Mouse (Mus musculus) myocyte (in vitro differentiated cells): ENCODE data around the gene Hsd3b1. TPM values are rescaled to one million over a fixed set of nuclear protein-coding genes. Genes with fewer than 3 reads are reported as not detected.
"Not testable (repeated sequence)": the region's sequence is repeated elsewhere in the genome, so short reads cannot be mapped to it uniquely, and the experiment has no call there.

Source experiments
- H3K27me3 ChIP-seq: one replicate; pipeline ENCODE4 v1.6.1; 2011; ENCODE audit not compliant: control insufficient read depth, insufficient read depth, insufficient read length
- H3K36me3 ChIP-seq: one replicate; pipeline ENCODE4 v1.6.1; 2011; ENCODE audit not compliant: control insufficient read depth, insufficient read depth
- H3K4me2 ChIP-seq: one replicate; pipeline ENCODE4 v1.6.1; 2011; ENCODE audit warnings: low read depth, control low read depth
- H3K4me3 ChIP-seq: one replicate; pipeline ENCODE4 v1.5.1; 2011; ENCODE audit warnings: mild to moderate bottlenecking, control low read depth, moderate library complexity
- H3K79me2 ChIP-seq: one replicate; pipeline ENCODE4 v1.6.1; 2011; ENCODE audit not compliant: control insufficient read depth, insufficient read depth
- H3ac ChIP-seq: one replicate; pipeline ENCODE4 v1.6.1; 2011; ENCODE audit not compliant: control insufficient read depth, insufficient read length
- CEBPB ChIP-seq: IDR thresholded peaks from 2 replicates; pipeline ENCODE4 v1.6.1; 2011; ENCODE audit warnings: mild to moderate bottlenecking, moderate library complexity; ENCODE audit not compliant: poor library complexity, insufficient read depth, severe bottlenecking
- E2F4 ChIP-seq: IDR thresholded peaks from one replicate; pipeline ENCODE4 v1.6.1; 2011; ENCODE audit warnings: mild to moderate bottlenecking, control low read depth, moderate library complexity; ENCODE audit not compliant: insufficient read depth
- MAX ChIP-seq: IDR thresholded peaks from one replicate; pipeline ENCODE4 v1.6.1; 2011; ENCODE audit warnings: low read depth, mild to moderate bottlenecking, control low read depth
- MYOD1 ChIP-seq, 3 experiments: IDR thresholded peaks; one replicate each; pipeline ENCODE4 v1.6.1; 2011; ENCODE audit warnings: control low read depth in 2 of 3, low read depth in 2 of 3, mild to moderate bottlenecking in 2 of 3, moderate library complexity in 1 of 3; ENCODE audit not compliant: insufficient read length in 2 of 3, control insufficient read depth in 1 of 3
- MYOG ChIP-seq, 3 experiments: IDR thresholded peaks; one replicate each; pipeline ENCODE4 v1.6.1; 2011; ENCODE audit warnings: control low read depth in 2 of 3, low read depth in 2 of 3, mild to moderate bottlenecking in 2 of 3; ENCODE audit not compliant: insufficient read length in 2 of 3, control insufficient read depth in 1 of 3, insufficient read depth in 1 of 3
- POLR2A ChIP-seq: IDR thresholded peaks from one replicate; pipeline ENCODE4 v1.6.1; 2011; ENCODE audit warnings: low read depth, mild to moderate bottlenecking, control low read depth, moderate library complexity; ENCODE audit not compliant: insufficient read length
- POLR2AphosphoS2 ChIP-seq: IDR thresholded peaks from one replicate; pipeline ENCODE4 v1.6.1; 2011; ENCODE audit warnings: low read depth, control low read depth; ENCODE audit not compliant: insufficient read length
- REST ChIP-seq: IDR thresholded peaks from one replicate; pipeline ENCODE4 v1.6.1; 2011; ENCODE audit warnings: mild to moderate bottlenecking, control low read depth, moderate library complexity; ENCODE audit not compliant: insufficient read depth, insufficient read length
- SRF ChIP-seq: IDR thresholded peaks from one replicate; pipeline ENCODE4 v1.6.1; 2011; ENCODE audit warnings: low read depth; ENCODE audit not compliant: control insufficient read depth, insufficient read length
- TCF12 ChIP-seq: IDR thresholded peaks from one replicate; pipeline ENCODE4 v1.6.1; 2011; ENCODE audit warnings: mild to moderate bottlenecking, control low read depth; ENCODE audit not compliant: poor library complexity, insufficient read depth, severe bottlenecking
- TCF3 ChIP-seq: IDR thresholded peaks from one replicate; pipeline ENCODE4 v1.6.1; 2011; ENCODE audit warnings: low read depth, control low read depth; ENCODE audit not compliant: insufficient read length
- USF1 ChIP-seq: IDR thresholded peaks from one replicate; pipeline ENCODE4 v1.6.1; 2011; ENCODE audit warnings: low read depth, mild to moderate bottlenecking, control low read depth, moderate library complexity
- polyA plus RNA-seq: library from polyadenylated mRNA; unstranded; fragments of >200 nt; fragmentation: generic; extraction: Trizol; gene quantifications from one replicate; pipeline ENCODE4 v1.2.1, GENCODE M21; 2012; ENCODE audit warnings: missing spikeins

Hsd3b1 gene
- polyA plus RNA-seq, 1 experiment: not detected

DNA sequence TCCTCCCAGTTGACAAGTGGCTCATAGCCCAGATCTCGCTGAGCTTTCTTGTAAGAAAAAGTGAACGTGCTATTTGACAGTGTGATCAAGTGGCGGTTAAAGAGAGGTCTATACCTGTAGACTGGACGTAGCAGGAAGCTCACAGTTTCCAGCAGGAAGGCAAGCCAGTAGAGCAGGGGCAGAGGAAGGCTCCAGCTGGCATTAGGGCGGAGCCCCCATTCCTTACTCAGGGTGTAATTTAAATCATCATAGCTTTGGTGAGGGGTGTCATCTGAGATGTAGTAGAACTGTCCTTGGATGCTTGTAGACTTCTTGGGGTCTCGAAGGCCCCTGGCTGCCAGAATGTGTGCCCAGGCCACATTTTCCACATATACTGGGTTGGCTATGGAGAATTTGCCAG is 7.0 kb downstream of the Hsd3b1 start:
- H3ac ChIP-seq: no peak overlapping the region
- TF ChIP-seq E2F4: no peak
- no peak for TF ChIP-seq MYOG (IDR thresholded peaks at IDR 0.05; ENCODE audit: control insufficient read depth in 1 of 3, insufficient read depth in 1 of 3, insufficient read length in 2 of 3, low read depth in 2 of 3)
- TF ChIP-seq TCF3: no peak
- no peak for TF ChIP-seq POLR2AphosphoS2
- no peak for TF ChIP-seq TCF12
- no peak for TF ChIP-seq MYOD1 (IDR thresholded peaks at IDR 0.05; ENCODE audit: control insufficient read depth in 1 of 3, insufficient read length in 2 of 3, low read depth in 2 of 3)
- no peak for TF ChIP-seq MAX
- no peak for TF ChIP-seq SRF
- no peak for TF ChIP-seq REST
- TF ChIP-seq USF1: no peak
- no peak for TF ChIP-seq POLR2A
- no peak for TF ChIP-seq CEBPB

DNA sequence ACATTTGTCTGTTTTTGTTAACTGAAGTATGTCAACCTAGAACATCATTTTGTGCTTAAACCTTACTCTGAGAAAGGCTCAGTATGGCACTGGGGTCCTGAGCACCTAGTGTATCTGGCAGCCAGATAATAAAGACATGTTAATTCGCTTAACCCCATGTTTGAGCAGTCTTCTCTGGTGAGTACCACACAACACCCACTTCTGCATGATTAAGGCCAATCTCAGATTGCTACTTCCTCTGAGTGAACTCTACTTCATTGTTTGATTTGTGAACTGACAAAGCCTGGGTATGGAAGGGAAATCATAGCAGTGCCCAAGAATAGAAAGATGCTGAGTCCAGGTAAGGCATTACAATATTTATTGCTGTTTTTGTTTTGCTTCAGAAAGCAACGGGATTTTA is 7.7 kb downstream of the Hsd3b1 start:
- H3K4me2 ChIP-seq: no peak overlapping the region
- no peaks in the 10 kb centered on the region for H3K27me3 ChIP-seq
- H3ac ChIP-seq: no peak overlapping the region
- TF ChIP-seq REST (no peak), TCF3 (no peak), SRF (no peak), POLR2A (no peak), TCF12 (no peak), MYOG (IDR thresholded peaks at IDR 0.05; ENCODE audit: control insufficient read depth in 1 of 3, insufficient read depth in 1 of 3, insufficient read length in 2 of 3, low read depth in 2 of 3) (no peak), MYOD1 (IDR thresholded peaks at IDR 0.05; ENCODE audit: control insufficient read depth in 1 of 3, insufficient read length in 2 of 3, low read depth in 2 of 3) (no peak), E2F4 (no peak), MAX (no peak), CEBPB (no peak), POLR2AphosphoS2 (no peak), USF1 (no peak)
- no peak overlapping the region for H3K4me3 ChIP-seq
- no peaks in the 10 kb centered on the region for H3K79me2 ChIP-seq
- H3K36me3 ChIP-seq: no peaks in the 10 kb centered on the region

More for the DNA sequence above, 7.0 kb downstream of the Hsd3b1 start:
- Histone ChIP-seq H3K79me2 (no peaks in the 10 kb centered on the region), H3K4me3 (no peak overlapping the region), H3K36me3 (no peaks in the 10 kb centered on the region), H3K27me3 (no peaks in the 10 kb centered on the region), H3K4me2 (no peak overlapping the region)

DNA sequence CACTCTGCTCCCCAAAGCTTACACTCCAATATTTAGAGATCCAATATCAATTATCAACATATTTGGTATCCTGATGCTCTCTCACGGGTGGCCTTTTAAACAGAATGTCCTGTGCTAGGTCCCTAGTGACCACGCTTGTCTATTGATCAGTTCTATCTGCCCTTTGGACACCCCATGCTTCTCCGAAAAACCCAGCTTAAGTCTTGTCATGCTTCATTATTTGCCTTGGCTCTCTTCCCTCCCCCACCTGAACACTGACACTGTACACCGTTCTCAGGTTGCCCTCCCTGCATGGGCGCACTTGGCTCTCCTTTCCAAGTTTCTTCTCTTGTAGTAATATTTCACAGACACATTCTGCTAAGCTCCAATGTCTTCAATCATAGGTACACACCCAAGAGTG is 9.3 kb downstream of the Hsd3b1 start:
- H3K4me2 ChIP-seq: no peak overlapping the region
- H3K79me2 ChIP-seq: no peaks in the 10 kb centered on the region
- H3K4me3 ChIP-seq: no peak overlapping the region
- H3K27me3 ChIP-seq: no peaks in the 10 kb centered on the region
- no peak overlapping the region for H3ac ChIP-seq
- H3K36me3 ChIP-seq: no peaks in the 10 kb centered on the region
- TF ChIP-seq REST (no peak), MYOG (IDR thresholded peaks at IDR 0.05; ENCODE audit: control insufficient read depth in 1 of 3, insufficient read depth in 1 of 3, insufficient read length in 2 of 3, low read depth in 2 of 3) (no peak), POLR2A (no peak), SRF (no peak), USF1 (no peak), TCF12 (no peak), MYOD1 (IDR thresholded peaks at IDR 0.05; ENCODE audit: control insufficient read depth in 1 of 3, insufficient read length in 2 of 3, low read depth in 2 of 3) (no peak), E2F4 (no peak), TCF3 (no peak), POLR2AphosphoS2 (no peak), CEBPB (no peak), MAX (no peak)

DNA sequence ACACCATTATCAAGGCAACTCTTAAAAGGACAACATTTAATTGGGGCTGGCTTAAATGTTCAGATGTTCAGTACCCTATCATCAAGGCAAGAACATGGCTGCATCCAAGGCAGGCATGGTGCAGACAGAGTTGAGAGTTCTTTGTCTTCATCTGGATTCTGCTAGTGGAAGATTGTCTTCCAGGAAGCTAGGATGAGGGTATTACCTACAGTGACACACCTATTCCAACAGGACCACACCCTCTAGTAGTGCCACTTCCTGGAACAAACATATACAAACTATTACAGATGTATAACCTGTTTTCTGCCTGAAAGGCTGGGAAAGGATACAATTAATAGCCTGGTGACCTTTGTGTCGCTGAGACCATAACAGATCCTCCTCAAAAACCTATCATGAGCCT is 10.7 kb downstream of the Hsd3b1 start:
- Histone ChIP-seq H3K36me3 (no peaks in the 10 kb centered on the region), H3K27me3 (no peaks in the 10 kb centered on the region), H3ac (no peak overlapping the region), H3K4me2 (no peak overlapping the region), H3K79me2 (no peaks in the 10 kb centered on the region), H3K4me3 (no peak overlapping the region)
- no peak for TF ChIP-seq E2F4
- TF ChIP-seq POLR2A: no peak
- no peak for TF ChIP-seq MAX

DNA sequence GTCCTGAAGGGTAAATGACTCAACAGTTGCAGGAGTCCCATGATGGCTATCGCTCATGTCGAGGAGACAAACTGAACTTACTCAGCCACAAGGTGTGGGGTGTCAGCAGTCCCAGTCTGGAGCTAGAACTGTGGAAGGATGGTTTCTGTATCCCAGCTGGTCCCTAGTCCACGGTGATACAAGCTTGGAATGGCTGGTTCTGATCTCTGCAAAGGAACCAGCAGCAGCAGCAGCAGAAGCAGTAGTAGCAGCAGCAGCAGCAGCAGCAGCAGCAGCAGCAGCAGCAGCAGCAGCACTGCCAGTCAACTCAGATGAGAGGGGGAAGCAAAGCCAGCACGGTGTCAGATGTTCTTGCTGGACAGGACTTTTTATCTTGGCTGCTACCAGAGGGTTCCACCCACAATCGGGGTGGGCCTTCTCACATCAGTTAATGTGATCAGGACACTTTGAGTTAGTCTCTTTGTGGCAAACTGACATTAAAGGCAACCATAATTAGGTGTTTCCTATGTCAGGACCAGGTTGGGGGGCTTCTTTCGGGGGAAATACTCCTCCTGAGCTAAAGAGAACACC is 45.4 kb downstream of the Hsd3b1 start, which contains the start of gene Hsd3b6:
Hsd3b6 (minus strand) TSS at position 343 of the 570 bp plus-strand sequence.
- Histone ChIP-seq H3K4me3 (no peak within 1 kb of the TSS), H3K4me2 (no peak within 1 kb of the TSS), H3K27me3 (no peaks in the 10 kb centered on the region), H3K79me2 (no peaks in the 10 kb centered on the region), H3K36me3 (no peaks in the 10 kb centered on the region), H3ac (no peak within 1 kb of the TSS)
- no peak for TF ChIP-seq POLR2A
- TF ChIP-seq REST: no peak
- no peak for TF ChIP-seq MAX
- TF ChIP-seq E2F4: no peak
- TF ChIP-seq CEBPB: no peak
- TF ChIP-seq SRF: no peak
- TF ChIP-seq POLR2AphosphoS2: no peak
- TF ChIP-seq TCF3: no peak
- no peak for TF ChIP-seq MYOD1 (IDR thresholded peaks at IDR 0.05; ENCODE audit: control insufficient read depth in 1 of 3, insufficient read length in 2 of 3, low read depth in 2 of 3)
- TF ChIP-seq MYOG (IDR thresholded peaks at IDR 0.05; ENCODE audit: control insufficient read depth in 1 of 3, insufficient read depth in 1 of 3, insufficient read length in 2 of 3, low read depth in 2 of 3): no peak
- no peak for TF ChIP-seq USF1
- TF ChIP-seq TCF12: no peak

DNA sequence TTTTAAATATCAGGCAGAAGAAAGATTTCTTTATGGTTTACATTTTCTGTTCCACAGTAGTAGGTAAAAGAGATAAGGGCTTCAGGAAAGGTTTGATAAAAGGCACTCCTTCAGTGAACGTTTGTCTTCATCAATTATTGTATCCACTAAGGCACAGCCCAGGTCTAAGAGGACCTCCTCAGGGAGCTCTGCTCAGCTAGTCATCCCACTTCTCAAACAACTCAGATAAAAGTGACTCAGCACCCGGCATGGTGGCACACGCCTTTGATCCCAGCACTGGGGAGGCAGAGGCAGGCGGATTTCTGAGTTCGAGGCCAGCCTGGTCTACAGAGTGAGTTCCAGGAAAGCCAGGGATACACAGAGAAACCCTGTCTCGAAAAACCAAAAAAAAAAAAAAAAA is 46.9 kb downstream of the Hsd3b1 start:
- not testable (repeated sequence) for H3ac ChIP-seq, H3K36me3 ChIP-seq, H3K27me3 ChIP-seq, H3K79me2 ChIP-seq, H3K4me2 ChIP-seq, H3K4me3 ChIP-seq

DNA sequence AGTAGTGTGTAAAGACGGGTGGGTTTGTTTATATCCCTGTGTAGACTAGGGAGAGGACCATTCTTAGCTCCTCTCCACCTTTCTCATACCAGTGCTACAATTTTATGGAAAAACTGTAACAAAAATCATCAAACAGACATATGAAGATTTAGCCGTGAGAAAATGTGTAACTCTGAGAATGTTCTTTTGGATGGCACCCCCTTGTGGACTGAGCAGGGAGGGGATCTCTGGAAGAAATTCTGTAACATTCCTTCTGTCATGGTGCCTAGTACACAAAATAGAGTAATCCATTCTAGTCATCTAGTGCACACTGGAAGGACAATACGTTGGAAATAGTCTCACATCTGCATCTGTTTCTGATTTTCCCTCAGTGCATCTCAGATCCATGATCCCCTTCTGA is 54.6 kb downstream of the Hsd3b1 start:
- not testable (repeated sequence) for H3K27me3 ChIP-seq, H3K4me2 ChIP-seq, H3K79me2 ChIP-seq, H3K36me3 ChIP-seq, H3K4me3 ChIP-seq, H3ac ChIP-seq
